ENCODE assay signal across 16 mouse cellular contexts in genomic region chr9:58747328-58747755, GRCm38 (mm10). TPM values are rescaled to one million over a fixed set of nuclear protein-coding genes. Genes with fewer than 3 reads are reported as not detected.
DNase-seq lines count a peak whose midpoint lies in the region; ATAC-seq and TF ChIP-seq lines count a peak whose summit lies in the region.
"Had no signal": no experiment of that assay in that cellular context is flagged by ENCODE, and none has a peak within 500 bp of the region (broad histone marks: within the 10 kb centered on the region; RNA-seq: fewer than 3 reads in every experiment).

No protein-coding gene starts in this region.

- no peak overlapping the region for H3K9ac ChIP-seq in midbrain, embryonic 11.5 days (ENCODE audit: low read length)
- H3K9ac ChIP-seq in forebrain, embryonic 11.5 days (ENCODE audit: low read length), result no peak overlapping the region
- H3K9ac ChIP-seq in hindbrain, embryonic 16.5 days (ENCODE audit: low read depth, low read length), result no peak overlapping the region
- no peak overlapping the region for H3K9ac ChIP-seq in neural tube, embryonic 14.5 days (replicated peaks; ENCODE audit: low read depth, low read length)
- no peak overlapping the region for H3K9ac ChIP-seq in liver, postnatal 0 days (replicated peaks)
- H3K9ac ChIP-seq: liver, embryonic 15.5 days; stomach, embryonic 15.5 days had no signal

- H3K36me3 ChIP-seq in midbrain, embryonic 11.5 days (ENCODE audit: control insufficient read depth, insufficient read depth, low read length), result no peaks in the 10 kb centered on the region
- no peaks in the 10 kb centered on the region for H3K36me3 ChIP-seq in midbrain, embryonic 10.5 days
- H3K36me3 ChIP-seq in forebrain, embryonic 11.5 days (ENCODE audit: control insufficient read depth, insufficient read depth, low read length), result no peaks in the 10 kb centered on the region
- no peaks in the 10 kb centered on the region for H3K36me3 ChIP-seq in hindbrain, embryonic 16.5 days (ENCODE audit: control insufficient read depth, insufficient read depth, low read length)
- H3K36me3 ChIP-seq in neural tube, embryonic 14.5 days (ENCODE audit: control insufficient read depth, insufficient read depth, low read length), result no peaks in the 10 kb centered on the region
- H3K36me3 ChIP-seq in liver, postnatal 0 days (replicated peaks; ENCODE audit: insufficient read depth, low read length), result no peaks in the 10 kb centered on the region
- H3K36me3 ChIP-seq: liver, embryonic 15.5 days; stomach, embryonic 15.5 days had no signal

- DNase-seq in midbrain, embryonic 11.5 days (ENCODE audit: low spot score, missing footprints), result peak; percentile 72
- DNase-seq in midbrain, embryonic 10.5 days (ENCODE audit: low spot score), result no peak
- peak; percentile 62 for DNase-seq in forebrain, embryonic 11.5 days (ENCODE audit: low spot score)
- no peak for DNase-seq in ovary, adult 18-20 months (ENCODE audit: low spot score)
- DNase-seq in liver, postnatal 0 days, result no peak
- no peak for DNase-seq in heart, postnatal 4 days
- DNase-seq: cerebellum, adult 9-11 months; heart, adult 2 months; heart, postnatal 36 days; kidney, postnatal 14 days; right cerebral cortex, postnatal 4 days had no signal

- H3K9me3 ChIP-seq in midbrain, embryonic 11.5 days (ENCODE audit: control insufficient read depth, low read length), result no peaks in the 10 kb centered on the region
- H3K9me3 ChIP-seq in midbrain, embryonic 10.5 days (replicated peaks), result no peaks in the 10 kb centered on the region
- no peaks in the 10 kb centered on the region for H3K9me3 ChIP-seq in forebrain, embryonic 11.5 days (ENCODE audit: control insufficient read depth, low read length)
- no peaks in the 10 kb centered on the region for H3K9me3 ChIP-seq in hindbrain, embryonic 16.5 days (ENCODE audit: control insufficient read depth, low read length)
- H3K9me3 ChIP-seq in neural tube, embryonic 14.5 days (ENCODE audit: control insufficient read depth, low read length), result no peaks in the 10 kb centered on the region
- H3K9me3 ChIP-seq in liver, postnatal 0 days (ENCODE audit: low read length), result no peaks in the 10 kb centered on the region
- H3K9me3 ChIP-seq: liver, embryonic 15.5 days; stomach, embryonic 15.5 days had no signal

- no peak overlapping the region for H3K4me2 ChIP-seq in midbrain, embryonic 11.5 days
- H3K4me2 ChIP-seq in forebrain, embryonic 11.5 days (ENCODE audit: low read depth, low read length, severe bottlenecking), result no peak overlapping the region
- H3K4me2 ChIP-seq in hindbrain, embryonic 16.5 days (ENCODE audit: low read length), result peak overlapping the region; percentile 27
- H3K4me2 ChIP-seq in neural tube, embryonic 14.5 days (ENCODE audit: low read depth, low read length), result peak overlapping the region; percentile 27; the same call in 1 of the 2 replicates
- H3K4me2 ChIP-seq in liver, postnatal 0 days (ENCODE audit: low read depth, low read length), result no peak overlapping the region
- H3K4me2 ChIP-seq: liver, embryonic 15.5 days; stomach, embryonic 15.5 days had no signal

- ATAC-seq in midbrain, embryonic 11.5 days (ENCODE audit: low FRiP score), result no peak
- no peak for ATAC-seq in forebrain, embryonic 11.5 days (replicated peaks; ENCODE audit: low FRiP score)
- 0 out of 2 replicates have a peak, but pooled peaks have one; percentile 34 for ATAC-seq in hindbrain, embryonic 16.5 days
- ATAC-seq in neural tube, embryonic 14.5 days (ENCODE audit: low read depth), result peak; percentile 66; the same call in 1 of the 2 replicates
- ATAC-seq in liver, postnatal 0 days, result no peak

- 49% methylated on average over 6 of the region's 6 CpGs for WGBS in midbrain, embryonic 11.5 days
- WGBS in midbrain, embryonic 10.5 days, result 62% methylated on average over 6 of the region's 6 CpGs
- 32% methylated on average over 6 of the region's 6 CpGs for WGBS in forebrain, embryonic 11.5 days
- 19% methylated on average over 6 of the region's 6 CpGs for WGBS in hindbrain, embryonic 16.5 days
- WGBS in neural tube, embryonic 14.5 days, result 7% methylated on average over 6 of the region's 6 CpGs
- WGBS in liver, postnatal 0 days (ENCODE audit: insufficient replicate concordance), result 70% methylated on average over 6 of the region's 6 CpGs

- no peaks in the 10 kb centered on the region for H3K4me1 ChIP-seq in midbrain, embryonic 11.5 days (ENCODE audit: control insufficient read depth, insufficient read depth, low read length)
- peaks cover 3% of the 10 kb centered on the region; the same call in 1 of the 2 replicates for H3K4me1 ChIP-seq in midbrain, embryonic 10.5 days
- H3K4me1 ChIP-seq in forebrain, embryonic 11.5 days (replicated peaks; ENCODE audit: control insufficient read depth, insufficient read depth, low read length), result peaks cover 7% of the 10 kb centered on the region
- H3K4me1 ChIP-seq in hindbrain, embryonic 16.5 days (ENCODE audit: control insufficient read depth, insufficient read depth, low read depth, low read length), result peaks cover 4% of the 10 kb centered on the region
- H3K4me1 ChIP-seq in neural tube, embryonic 14.5 days (ENCODE audit: control insufficient read depth, insufficient read depth, low read length), result peaks cover 5% of the 10 kb centered on the region; the same call in 1 of the 2 replicates
- H3K4me1 ChIP-seq in liver, postnatal 0 days (ENCODE audit: insufficient read depth), result no peaks in the 10 kb centered on the region
- H3K4me1 ChIP-seq: stomach, embryonic 15.5 days had no signal

- H3K27ac ChIP-seq in midbrain, embryonic 11.5 days (ENCODE audit: low read depth, low read length), result no peak overlapping the region
- no peak overlapping the region for H3K27ac ChIP-seq in midbrain, embryonic 10.5 days (replicated peaks)
- peak overlapping the region; percentile 12; the same call in 1 of the 2 replicates for H3K27ac ChIP-seq in forebrain, embryonic 11.5 days (ENCODE audit: low read depth, low read length)
- 0 out of 2 replicates have a peak overlapping the region, but pooled peaks have one; percentile 23 for H3K27ac ChIP-seq in hindbrain, embryonic 16.5 days (ENCODE audit: low read depth, low read length)
- no peak overlapping the region for H3K27ac ChIP-seq in neural tube, embryonic 14.5 days (ENCODE audit: low read depth, low read length)
- H3K27ac ChIP-seq in liver, postnatal 0 days (ENCODE audit: low read depth), result no peak overlapping the region
- H3K27ac ChIP-seq: heart, adult 2 months; liver, embryonic 15.5 days; stomach, embryonic 15.5 days had no signal

- H3K4me3 ChIP-seq in midbrain, embryonic 11.5 days (ENCODE audit: low read depth, low read length), result no peak overlapping the region
- H3K4me3 ChIP-seq in midbrain, embryonic 10.5 days, result no peak overlapping the region
- H3K4me3 ChIP-seq in forebrain, embryonic 11.5 days (ENCODE audit: low read depth, low read length), result no peak overlapping the region
- H3K4me3 ChIP-seq in hindbrain, embryonic 16.5 days (ENCODE audit: low read length), result no peak overlapping the region
- H3K4me3 ChIP-seq in neural tube, embryonic 14.5 days (ENCODE audit: low read depth, low read length), result no peak overlapping the region
- H3K4me3 ChIP-seq in liver, postnatal 0 days (ENCODE audit: low read depth, low read length), result no peak overlapping the region
- H3K4me3 ChIP-seq: heart, adult 2 months; liver, embryonic 15.5 days; stomach, embryonic 15.5 days had no signal

- no peaks in the 10 kb centered on the region for H3K27me3 ChIP-seq in midbrain, embryonic 11.5 days (ENCODE audit: control insufficient read depth, insufficient read depth, low read length)
- H3K27me3 ChIP-seq in midbrain, embryonic 10.5 days (ENCODE audit: low read depth, poor library complexity, severe bottlenecking), result no peaks in the 10 kb centered on the region
- H3K27me3 ChIP-seq in forebrain, embryonic 11.5 days (ENCODE audit: control insufficient read depth, insufficient read depth, low read length), result no peaks in the 10 kb centered on the region
- no peaks in the 10 kb centered on the region for H3K27me3 ChIP-seq in hindbrain, embryonic 16.5 days (replicated peaks; ENCODE audit: control insufficient read depth, insufficient read depth, low read length)
- no peaks in the 10 kb centered on the region for H3K27me3 ChIP-seq in neural tube, embryonic 14.5 days (ENCODE audit: control insufficient read depth, insufficient read depth, low read length)
- H3K27me3 ChIP-seq in liver, postnatal 0 days (ENCODE audit: insufficient read depth, low read length), result no peaks in the 10 kb centered on the region
- H3K27me3 ChIP-seq: liver, embryonic 15.5 days; stomach, embryonic 15.5 days had no signal

- TF ChIP-seq EP300 in liver, postnatal 0 days (IDR thresholded peaks at IDR 0.05; ENCODE audit: low read depth), result no peak

- no peak for TF ChIP-seq CTCF in liver, postnatal 0 days (IDR thresholded peaks at IDR 0.05; ENCODE audit: low read depth)

RNA-seq across cellular contexts. Expression of gene Rec114, which starts 3.6 kb away (rescaled TPM):
- polyA plus RNA-seq in midbrain, embryonic 11.5 days (2014; fragmentation: Nextera tagmentation; extraction: Ambion mirVana), result 1.0 and 2.7 TPM in 2 replicates
- 1.3 TPM in 2 replicates for polyA plus RNA-seq in midbrain, embryonic 10.5 days (2016; fragmentation: Nextera tagmentation; extraction: Ambion mirVana)
- 0.91 and 2.0 TPM in 2 replicates for polyA plus RNA-seq in forebrain, embryonic 11.5 days (2014; fragmentation: Nextera tagmentation; extraction: Ambion mirVana)
- polyA plus RNA-seq in hindbrain, embryonic 16.5 days (2015; fragmentation: Nextera tagmentation; extraction: Ambion mirVana), result 1.9 and 2.4 TPM in 2 replicates
- 2.1 and 3.1 TPM in 2 replicates for polyA plus RNA-seq in neural tube, embryonic 14.5 days (2014; fragmentation: Nextera tagmentation; extraction: Ambion mirVana)
- polyA plus RNA-seq in liver, postnatal 0 days (2015; fragmentation: Nextera tagmentation; extraction: Ambion mirVana), result 34.3 and 35.1 TPM in 2 replicates
- total RNA-seq in heart, postnatal 4 days (2021), result 1 to 10 TPM; 1.9 to 4.9 TPM
- total RNA-seq: left cerebral cortex, adult 8-10 months had no signal

Comparison
In these comparisons a context has a peak if more than half of its experiments do, and no peak if none do; other contexts are left out.
1. DNase-seq: peak in midbrain, embryonic 11.5 days (single experiment) and forebrain, embryonic 11.5 days (single experiment); none in midbrain, embryonic 10.5 days (single experiment), ovary, adult 18-20 months (single experiment), liver, postnatal 0 days (single experiment) and heart, postnatal 4 days (single experiment).
2. ATAC-seq: peak in hindbrain, embryonic 16.5 days (single experiment) and neural tube, embryonic 14.5 days (single experiment); none in midbrain, embryonic 11.5 days (single experiment), forebrain, embryonic 11.5 days (single experiment) and liver, postnatal 0 days (single experiment).
3. H3K27ac ChIP-seq: peak in forebrain, embryonic 11.5 days (single experiment) and hindbrain, embryonic 16.5 days (single experiment); none in midbrain, embryonic 11.5 days (single experiment), midbrain, embryonic 10.5 days (single experiment), neural tube, embryonic 14.5 days (single experiment) and liver, postnatal 0 days (single experiment).
4. H3K4me2 ChIP-seq: peak in hindbrain, embryonic 16.5 days (single experiment) and neural tube, embryonic 14.5 days (single experiment); none in midbrain, embryonic 11.5 days (single experiment), forebrain, embryonic 11.5 days (single experiment) and liver, postnatal 0 days (single experiment).